Mouse (Mus musculus) heart, postnatal 0 days (tissue): ENCODE results near the gene Prdm15. TPM values are rescaled to one million over a fixed set of nuclear protein-coding genes. Genes with fewer than 3 reads are reported as not detected.

Source experiments
- ATAC-seq: fragments of 200-750 bp; cut with Nextera tagmentation; 2 replicates; pipeline ENCODE4 v1.8.0; 2017; ENCODE audit warnings: low read depth, moderate number of reproducible peaks, moderate library complexity; ENCODE audit not compliant: insufficient read depth
- DNase-seq: peaks from one replicate; pipeline ENCODE4 v3.0.0-alpha.2; 2016; ENCODE audit warnings: low spot score
- H3K27ac ChIP-seq: fragments of 300-500 bp; sonication (generic); 2 replicates; pipeline ENCODE4 v1.5.1; 2014; ENCODE audit warnings: low read depth, mild to moderate bottlenecking
- H3K27me3 ChIP-seq: fragments of 300-500 bp; sonication (generic); 2 replicates; pipeline ENCODE4 v1.6.1; 2014; ENCODE audit warnings: low read length, mixed read lengths; ENCODE audit not compliant: control insufficient read depth, insufficient read depth
- H3K36me3 ChIP-seq: fragments of 300-500 bp; sonication (generic); replicated peaks from 2 replicates; pipeline ENCODE4 v1.6.1; 2014; ENCODE audit warnings: low read length, mixed read lengths; ENCODE audit not compliant: control insufficient read depth, insufficient read depth
- H3K4me1 ChIP-seq: fragments of 300-500 bp; sonication (generic); 2 replicates; pipeline ENCODE4 v1.6.1; 2014; ENCODE audit warnings: antibody characterized with exemption; ENCODE audit not compliant: control insufficient read depth, insufficient read depth
- H3K4me2 ChIP-seq: fragments of 300-500 bp; sonication (generic); 2 replicates; pipeline ENCODE4 v1.6.1; 2014; ENCODE audit warnings: low read depth, mild to moderate bottlenecking, low read length, moderate library complexity
- H3K4me3 ChIP-seq: fragments of 300-500 bp; sonication (generic); 2 replicates; pipeline ENCODE4 v1.5.1; 2014; ENCODE audit warnings: low read depth, low read length
- H3K9ac ChIP-seq: fragments of 300-500 bp; sonication (generic); replicated peaks from 2 replicates; pipeline ENCODE4 v1.6.1; 2014; ENCODE audit warnings: low read depth, low read length, mixed read lengths
- H3K9me3 ChIP-seq: fragments of 300-500 bp; sonication (generic); replicated peaks from 2 replicates; pipeline ENCODE4 v1.6.1; 2016; ENCODE audit warnings: low read length; ENCODE audit not compliant: control insufficient read depth
- CTCF ChIP-seq: IDR thresholded peaks from 2 replicates; pipeline ENCODE4 v1.5.1; 2016; ENCODE audit warnings: antibody characterized with exemption, control low read depth, low read depth
- EP300 ChIP-seq: IDR thresholded peaks from 2 replicates; pipeline ENCODE4 v1.6.1; 2016; ENCODE audit warnings: antibody characterized with exemption, low read depth
- WGBS: fragments of 180-500 bp; shearing (Covaris S2); extraction: QIAGEN DNeasy Blood & Tissue Kit; methylation state at CpG from one replicate; pipeline ENCODE4 v1.1.7; 2014; 5-methylcytosine and 5-hydroxymethylcytosine counted together
- polyA plus RNA-seq: library from polyadenylated mRNA; unstranded; fragments of >200 nt; fragmentation: Nextera tagmentation; extraction: Ambion mirVana; gene quantifications from 2 replicates; pipeline ENCODE4 v1.2.1, GENCODE M21; 2015
- total RNA-seq: library from RNA; depleted of rRNA; stranded (reverse); fragments of >200 nt; gene quantifications from 2 replicates; pipeline ENCODE4 v1.2.3, GENCODE M21; 2014; ENCODE audit warnings: low replicate concordance

The Prdm15 gene
- total and polyA plus RNA-seq, 2 experiments from 2014 or later: 2.3 to 23.7 TPM

DNA sequence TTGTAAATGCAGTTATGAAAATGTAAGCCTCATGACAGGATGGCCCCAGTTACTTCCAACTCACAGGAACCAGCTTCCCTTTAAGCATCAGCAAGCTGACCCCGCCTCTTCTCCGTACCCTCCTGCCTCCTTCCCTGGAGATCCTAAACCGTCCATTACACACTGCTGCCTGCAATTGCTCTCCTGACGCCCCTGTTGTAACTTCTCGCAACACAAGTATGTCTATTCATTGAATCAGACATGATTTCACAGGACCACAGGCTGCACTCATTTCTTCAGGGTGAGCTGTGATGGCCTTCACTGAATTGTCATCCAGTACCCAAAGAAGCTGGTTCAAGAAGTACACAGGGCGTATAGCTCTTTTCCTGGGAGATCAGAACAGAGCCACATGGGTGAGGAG, 2.8 kb downstream of the Prdm15 start:
- DNase-seq: no peak
- TF ChIP-seq EP300 (no peak), CTCF (no peak)
- Histone ChIP-seq H3K4me2 (no peak overlapping the region), H3K9me3 (no peaks in the 10 kb centered on the region), H3K27me3 (no peaks in the 10 kb centered on the region), H3K4me1 (peaks cover 34% of the 10 kb centered on the region), H3K4me3 (no peak overlapping the region), H3K36me3 (no peaks in the 10 kb centered on the region), H3K27ac (peak overlapping the region; percentile 30; the same call in 1 of the 2 replicates), H3K9ac (no peak overlapping the region)
- WGBS: 71% methylated on average over 6 of the region's 6 CpGs
- ATAC-seq: no peak

DNA sequence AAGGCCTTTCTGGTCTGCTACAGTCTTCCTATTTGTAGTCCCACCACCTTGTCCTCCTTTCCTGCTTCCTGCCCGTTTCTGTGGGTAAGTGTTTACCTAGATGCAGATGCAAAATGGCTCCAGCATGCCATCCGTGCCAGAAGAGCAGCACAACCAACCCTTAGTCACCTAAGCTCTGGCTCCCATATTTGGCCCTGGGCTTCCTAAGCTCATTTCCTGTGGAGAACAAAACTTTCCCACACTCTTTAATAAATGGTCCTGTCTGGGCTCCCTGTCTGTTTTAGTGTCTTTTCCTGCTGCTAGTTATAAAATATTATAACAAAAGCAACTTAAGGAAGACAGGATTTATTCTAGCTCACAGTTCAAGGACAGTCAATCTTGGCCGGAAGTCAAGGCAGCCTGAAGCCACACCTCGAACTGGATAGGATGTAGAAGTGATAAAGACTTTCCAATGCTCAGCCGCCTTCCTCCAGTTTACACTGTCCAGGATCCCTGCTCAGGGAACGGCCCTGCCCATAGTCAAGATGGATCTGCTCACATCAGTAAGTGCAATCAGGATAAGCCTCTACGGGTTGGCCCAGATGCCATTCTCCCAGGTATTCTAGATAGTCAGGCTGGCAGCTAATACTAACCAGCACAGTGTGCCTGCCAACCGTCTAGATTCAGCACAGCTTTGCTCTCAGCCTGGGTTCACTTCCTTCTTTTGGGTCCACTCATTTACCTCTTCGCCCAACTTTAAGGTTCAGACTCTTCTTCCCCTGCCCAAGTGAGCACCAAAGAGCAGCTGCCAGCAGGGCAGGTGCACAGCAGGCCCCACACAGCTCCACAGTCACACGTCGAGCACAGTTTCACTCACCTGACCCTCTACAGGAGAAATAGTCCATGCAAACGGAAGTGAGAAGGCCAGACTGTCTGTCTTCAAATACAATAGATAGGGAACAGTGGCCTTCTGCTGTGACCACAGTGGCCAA, 6.4 kb downstream of the Prdm15 start:
- no peaks in the 10 kb centered on the region for H3K9me3 ChIP-seq
- ATAC-seq (peak; percentile 47; the same call in 1 of the 2 replicates), DNase-seq (no peak)
- H3K4me1 ChIP-seq: peaks cover 24% of the 10 kb centered on the region
- H3K27me3 ChIP-seq: no peaks in the 10 kb centered on the region
- no peak overlapping the region for H3K4me3 ChIP-seq
- H3K36me3 ChIP-seq: no peaks in the 10 kb centered on the region
- 52% methylated on average over 12 of the region's 12 CpGs for WGBS
- H3K9ac ChIP-seq: no peak overlapping the region
- TF ChIP-seq EP300 (no peak), CTCF (no peak)
- no peak overlapping the region for H3K4me2 ChIP-seq
- H3K27ac ChIP-seq: 0 out of 2 replicates have a peak overlapping the region, but pooled peaks have one; percentile 30

DNA sequence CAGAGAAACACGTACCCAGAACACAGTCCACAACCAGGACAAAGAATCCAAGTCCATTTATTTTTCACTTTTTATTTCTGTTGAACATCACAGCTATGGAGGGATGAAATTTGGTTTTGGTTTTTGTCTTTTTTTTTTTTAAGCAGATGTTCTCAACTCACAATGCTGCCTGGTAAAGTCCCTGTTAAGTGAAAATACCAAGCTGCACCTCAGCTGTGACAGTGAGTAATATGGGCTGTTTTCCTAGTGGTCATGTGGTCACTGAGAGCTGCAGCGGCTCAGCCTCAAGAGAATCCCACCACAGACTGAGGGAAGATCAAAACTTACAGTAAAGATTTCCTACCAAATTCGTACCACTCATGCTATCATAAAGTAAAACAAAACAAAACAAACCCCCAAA, 19.5 kb downstream of the Prdm15 start:
- ATAC-seq (no peak), DNase-seq (no peak)
- Histone ChIP-seq H3K9me3 (no peaks in the 10 kb centered on the region), H3K36me3 (peaks cover 70% of the 10 kb centered on the region), H3K4me1 (no peaks in the 10 kb centered on the region), H3K27ac (no peak overlapping the region), H3K9ac (no peak overlapping the region), H3K4me2 (no peak overlapping the region), H3K4me3 (no peak overlapping the region), H3K27me3 (no peaks in the 10 kb centered on the region)
- no peak for TF ChIP-seq EP300
- no peak for TF ChIP-seq CTCF
- 82% methylated on average over 3 of the region's 3 CpGs for WGBS

DNA sequence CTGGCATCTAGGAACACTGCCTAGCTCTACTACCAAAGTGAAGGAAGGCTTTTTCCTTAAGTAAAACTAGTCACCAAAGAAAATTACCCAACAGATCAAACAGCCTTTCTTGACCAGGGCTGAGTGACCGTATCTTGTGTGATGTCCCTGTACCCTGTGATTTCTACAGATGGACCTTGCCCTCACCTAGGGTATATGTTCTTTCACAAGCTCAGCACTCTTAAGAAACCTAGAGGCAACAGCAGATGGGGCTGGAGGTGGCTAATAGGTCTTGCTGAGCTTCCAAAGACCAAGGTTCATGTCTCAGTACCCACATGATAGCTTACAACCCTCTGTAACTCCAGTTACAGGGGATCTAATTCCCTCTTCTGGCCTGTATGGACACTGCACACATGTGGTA, 23.4 kb downstream of the Prdm15 start:
- ATAC-seq (no peak), DNase-seq (no peak)
- Histone ChIP-seq H3K9me3 (no peaks in the 10 kb centered on the region), H3K36me3 (peaks cover 41% of the 10 kb centered on the region), H3K9ac (no peak overlapping the region), H3K4me2 (no peak overlapping the region), H3K27me3 (no peaks in the 10 kb centered on the region), H3K27ac (no peak overlapping the region), H3K4me1 (no peaks in the 10 kb centered on the region), H3K4me3 (no peak overlapping the region)
- TF ChIP-seq EP300 (no peak), CTCF (no peak)
- WGBS: 93% methylated on average over 1 of the region's 1 CpGs

DNA sequence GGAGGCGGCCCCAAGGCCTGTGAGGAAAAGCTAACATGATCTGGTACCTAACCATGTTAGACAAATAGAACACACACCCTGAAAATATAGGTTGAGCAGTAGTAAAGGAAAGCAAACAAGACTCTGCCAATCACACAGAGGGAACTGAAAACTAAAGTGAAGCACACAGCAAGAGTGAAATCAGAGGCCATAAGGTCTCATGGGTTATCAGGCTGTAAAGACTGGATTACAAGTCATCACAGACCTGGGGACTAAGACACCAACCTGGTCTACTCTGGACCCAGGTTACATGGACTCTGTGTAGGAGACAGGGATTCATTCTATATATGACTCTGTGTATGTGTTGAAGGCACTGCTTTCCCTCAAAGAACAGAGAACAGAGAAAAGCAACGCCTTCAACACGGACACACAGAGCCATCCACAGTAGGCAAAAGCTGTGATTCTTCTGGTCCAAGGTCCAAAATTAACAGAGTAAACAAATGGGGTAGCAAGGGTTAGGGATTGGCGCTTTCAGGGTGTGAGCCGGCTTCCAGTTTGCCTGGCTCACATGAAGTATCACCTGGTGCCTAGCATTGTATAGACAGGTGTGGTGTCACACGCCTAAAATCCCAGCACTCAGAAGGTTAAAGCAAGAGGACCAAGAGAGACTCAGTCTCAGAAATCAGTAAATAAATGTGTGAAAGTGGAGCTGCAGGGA, 28.2 kb downstream of the Prdm15 start:
- ATAC-seq: no peak
- H3K9ac ChIP-seq: no peak overlapping the region
- H3K4me1 ChIP-seq: peaks cover 4% of the 10 kb centered on the region; the same call in 1 of the 2 replicates
- no peak overlapping the region for H3K27ac ChIP-seq
- TF ChIP-seq EP300: no peak
- TF ChIP-seq CTCF: no peak
- H3K27me3 ChIP-seq: no peaks in the 10 kb centered on the region
- H3K36me3 ChIP-seq: peaks cover 40% of the 10 kb centered on the region
- DNase-seq: no peak
- no peak overlapping the region for H3K4me2 ChIP-seq
- H3K4me3 ChIP-seq: no peak overlapping the region
- no peaks in the 10 kb centered on the region for H3K9me3 ChIP-seq
- WGBS: 96% methylated on average over 6 of the region's 6 CpGs
